Mouse (Mus musculus) testis, adult 2 months (tissue): ENCODE measurements around the gene Ralgapa1.

Experiments used
- CTCF ChIP-seq: fragments of 200-500 bp; IDR thresholded peaks from 2 replicates; pipeline ENCODE4 v1.5.1; 2012; ENCODE audit warnings: low read depth, mild to moderate bottlenecking, inconsistent platforms, low read length, moderate library complexity; ENCODE audit not compliant: control insufficient read depth, insufficient read depth, insufficient replicate concordance
- POLR2A ChIP-seq: fragments of 200-500 bp; IDR thresholded peaks from 2 replicates; pipeline ENCODE4 v1.6.1; 2012; ENCODE audit warnings: low read depth, mild to moderate bottlenecking, inconsistent platforms, low read length, moderate library complexity; ENCODE audit not compliant: control insufficient read depth

- TF ChIP-seq CTCF (no peak), POLR2A (no peak)
These were observed 100.6 kb downstream of the Ralgapa1 start for GRCm38 (mm10) chr12:55720319-55720718.
